8 mouse cellular contexts compared by ENCODE assay signal in genomic region chr8:85665146-85665545, GRCm38 (mm10). TPM values are rescaled to one million over a fixed set of nuclear protein-coding genes. Genes with fewer than 3 reads are reported as not detected.
DNase-seq lines count a peak whose midpoint lies in the region.

No protein-coding gene starts in this region.

- peak; percentile 8 to 15 for DNase-seq in cerebellum, adult 18-20 months
- DNase-seq in cerebellum, adult 11-12 months = no peak
- peak; percentile 13 to 30 for DNase-seq in layer of hippocampus, postnatal 10 days (ENCODE audit: low spot score in 2 of 2)
- no peak for DNase-seq in layer of hippocampus, adult 8-10 months (ENCODE audit: low spot score in 2 of 2)
- peak; percentile 20 to 57 for DNase-seq in CD8-positive naive resting alpha-beta T cell, adult 2 months (ENCODE audit: low read depth in 2 of 2, low spot score in 2 of 2)
- DNase-seq in embryo, embryonic 11.5 days (ENCODE audit: low read depth, low spot score) = peak; percentile 2
- DNase-seq in thymus, postnatal 14 days = peak; percentile 27
- no peak for DNase-seq in gastrocnemius, postnatal 36 days

- intact Hi-C loops in gastrocnemius, postnatal 36 days (cut with DNase I) = loop anchor here (1.0 to 2.0 kb wide), 2 partner anchors 62 to 210 kb away; no protein-coding TSS in a partner anchor

RNA-seq across cellular contexts. Expression of gene Neto2, which starts 35.6 kb away (rescaled TPM):
- total RNA-seq in layer of hippocampus, postnatal 10 days (2021) = 10 to 100 TPM; 80.6 to 82.4 TPM
- total RNA-seq in layer of hippocampus, adult 8-10 months (2022) = 10 to 100 TPM; 35.0 to 44.8 (median 39.6) TPM
- total RNA-seq in gastrocnemius, postnatal 36 days (2021) = 1 to 10 TPM; 1.5 to 2.0 TPM

Comparison
In these comparisons a context has a peak if more than half of its experiments do, and no peak if none do; other contexts are left out.
1. DNase-seq: peak in cerebellum, adult 18-20 months (2 of 2), layer of hippocampus, postnatal 10 days (2 of 2), CD8-positive naive resting alpha-beta T cell, adult 2 months (2 of 2), embryo, embryonic 11.5 days (single experiment) and thymus, postnatal 14 days (single experiment); none in cerebellum, adult 11-12 months (single experiment), layer of hippocampus, adult 8-10 months (0 of 2) and gastrocnemius, postnatal 36 days (0 of 2).
2. RNA of gene Neto2, which starts 35.6 kb away (total RNA-seq): 80.6 to 82.4 TPM in layer of hippocampus, postnatal 10 days and 35.0 to 44.8 TPM in layer of hippocampus, adult 8-10 months; 1.5 to 2.0 TPM in gastrocnemius, postnatal 36 days; every median in the first group is over 10 times any median in the second.